Mouse (Mus musculus) C2C12 (cell line): ENCODE measurements at regions not wholly inside any gene's neighbourhood (a gene's known extent, or its start where the extent isn't known, plus 50 kb on each side); places are given as distances from the start of the nearest gene placed in this dataset.

Experiments
- CTCF ChIP-seq: IDR thresholded peaks from one replicate; pipeline ENCODE4 v1.5.1; 2011; ENCODE audit not compliant: control insufficient read depth, insufficient read depth, insufficient read length
- FOSL1 ChIP-seq: IDR thresholded peaks from one replicate; pipeline ENCODE4 v1.8.0; 2011; ENCODE audit warnings: mild to moderate bottlenecking, low read length; ENCODE audit not compliant: poor library complexity, insufficient read depth, severe bottlenecking
- MAX ChIP-seq: IDR thresholded peaks from one replicate; pipeline ENCODE4 v1.6.1; 2011; ENCODE audit warnings: mild to moderate bottlenecking, control low read depth
- MYOD1 ChIP-seq: IDR thresholded peaks from one replicate; pipeline ENCODE4 v1.6.1; 2011; ENCODE audit warnings: low read depth; ENCODE audit not compliant: control insufficient read depth, insufficient read length
- MYOG ChIP-seq: IDR thresholded peaks from one replicate; pipeline ENCODE4 v1.6.1; 2011; ENCODE audit not compliant: control insufficient read depth, insufficient read length; ENCODE audit errors: extremely low read depth
- USF1 ChIP-seq: IDR thresholded peaks from one replicate; pipeline ENCODE4 v1.6.1; 2011; ENCODE audit warnings: low read depth, mild to moderate bottlenecking, control low read depth, moderate library complexity

DNA sequence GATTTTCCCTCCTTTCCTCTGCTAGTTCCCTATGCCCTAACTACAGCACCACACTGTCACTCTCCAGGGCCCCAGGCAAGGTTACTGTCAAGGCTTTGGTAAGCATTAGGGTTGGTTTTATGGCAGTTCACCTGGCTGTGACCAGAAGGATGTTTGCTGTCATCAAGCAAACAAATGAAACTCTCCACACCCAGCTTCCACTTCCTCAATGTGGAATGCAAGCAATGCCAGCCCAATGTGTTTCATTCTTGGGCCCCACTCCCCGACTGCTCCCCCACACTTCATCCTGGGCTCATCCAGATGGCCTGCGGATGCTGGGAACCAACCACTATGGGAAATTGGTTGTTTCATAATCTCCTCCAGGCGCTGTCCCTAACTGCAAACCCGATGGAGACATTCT is 85.7 kb downstream of the Ier5 start:
- TF ChIP-seq CTCF (no peak), MAX (no peak), USF1 (no peak), MYOD1 (no peak), FOSL1 (no peak), MYOG (no peak)
